Mouse (Mus musculus) heart, postnatal 0 days (tissue): ENCODE data around the gene Elavl4.

Experiments
- CTCF ChIP-seq: IDR thresholded peaks from 2 replicates; pipeline ENCODE4 v1.5.1; 2016; ENCODE audit warnings: antibody characterized with exemption, control low read depth, low read depth
- EP300 ChIP-seq: IDR thresholded peaks from 2 replicates; pipeline ENCODE4 v1.6.1; 2016; ENCODE audit warnings: antibody characterized with exemption, low read depth

- TF ChIP-seq EP300 (no peak), CTCF (no peak)
These were observed 174.4 kb downstream of the Elavl4 start for GRCm38 (mm10) chr4:110177263-110177662.
